Mouse (Mus musculus): ENCODE measurements at regions not wholly inside any gene's neighbourhood (a gene's known extent, or its start where the extent isn't known, plus 50 kb on each side); places are given as distances from the start of the nearest gene placed in this dataset.

DNA sequence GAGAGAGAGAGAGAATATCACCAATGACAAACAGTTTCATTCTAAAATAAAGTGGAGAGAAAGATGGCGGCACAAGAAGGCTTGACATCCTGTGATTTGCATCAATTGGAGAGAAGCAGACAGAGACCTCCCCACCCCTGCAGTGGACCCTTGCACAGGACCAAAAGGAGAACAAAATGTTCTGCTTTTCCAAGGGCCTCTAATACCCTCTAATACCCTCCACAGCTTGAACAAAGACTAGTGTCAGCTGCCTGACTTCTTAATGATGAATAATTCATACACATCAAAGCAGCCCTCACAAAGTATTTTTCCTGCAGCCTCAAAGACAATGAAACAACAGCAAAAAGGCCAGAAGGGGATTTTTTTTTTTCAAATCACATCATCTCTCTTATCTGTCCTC, 287.2 kb upstream of the Cdh11 start:
- no peak for TF ChIP-seq HCFC1 (IDR thresholded peaks at IDR 0.05; ENCODE audit: borderline replicate concordance, insufficient read depth, low read length)
- TF ChIP-seq ZNF384 (IDR thresholded peaks at IDR 0.05; ENCODE audit: low read depth, low read length) = no peak
- no peak for TF ChIP-seq CHD2 (IDR thresholded peaks at IDR 0.05; ENCODE audit: low read depth, low read length)
- TF ChIP-seq ZC3H11A (IDR thresholded peaks at IDR 0.05; ENCODE audit: borderline replicate concordance, low read depth, low read length) = no peak
